In genomic region chr4:116174466-116175116, GRCm38 (mm10) we compare ENCODE assay signal across 9 mouse cellular contexts. TPM values are rescaled to one million over a fixed set of nuclear protein-coding genes. Genes with fewer than 3 reads are reported as not detected.
DNase-seq lines count a peak whose midpoint lies in the region; ATAC-seq and TF ChIP-seq lines count a peak whose summit lies in the region.
"Had no signal": no experiment of that assay in that cellular context is flagged by ENCODE, and none has a peak within 500 bp of the region (broad histone marks: within the 10 kb centered on the region; RNA-seq: fewer than 3 reads in every experiment).

No protein-coding gene starts in this region.

- H3K4me1 ChIP-seq in megakaryocyte, embryonic 14.5 days: peaks cover 48% of the 10 kb centered on the region
- H3K4me1 ChIP-seq in kidney, adult 2 months (ENCODE audit: control insufficient read depth, insufficient read depth, low read length): peaks cover 15% of the 10 kb centered on the region

- peak overlapping the region; percentile 92 for H3K27ac ChIP-seq in kidney, adult 2 months (ENCODE audit: insufficient read depth, low read depth, low read length)
- H3K27ac ChIP-seq: midbrain, embryonic 15.5 days had no signal

- intact Hi-C loops in left cerebral cortex, postnatal 14 days (cut with DNase I): loop anchor here (5.0 kb wide), 1 partner anchor 48 kb away; the partner anchor contains the start of gene Pik3r3

- no peak for TF ChIP-seq CTCF in kidney, adult 2 months (conservative IDR thresholded peaks at IDR 0.05; ENCODE audit: insufficient read depth, insufficient read length, low read depth, low read length)

- no peaks in the 10 kb centered on the region for H3K9me3 ChIP-seq in megakaryocyte, embryonic 14.5 days
- H3K9me3 ChIP-seq: midbrain, embryonic 15.5 days had no signal

- H3K36me3 ChIP-seq in megakaryocyte, embryonic 14.5 days (replicated peaks; ENCODE audit: low read length): no peaks in the 10 kb centered on the region
- no peaks in the 10 kb centered on the region for H3K36me3 ChIP-seq in kidney, adult 2 months (ENCODE audit: control insufficient read depth, insufficient read depth, low read length)
- H3K36me3 ChIP-seq: midbrain, embryonic 15.5 days had no signal

- no peak for ATAC-seq in megakaryocyte, adult 5-6 weeks (ENCODE audit: poor library complexity, severe bottlenecking)

- H3K27me3 ChIP-seq in megakaryocyte, embryonic 14.5 days (replicated peaks): peaks cover 24% of the 10 kb centered on the region
- H3K27me3 ChIP-seq in kidney, adult 2 months (replicated peaks; ENCODE audit: control insufficient read depth, insufficient read depth, low read length): no peaks in the 10 kb centered on the region
- H3K27me3 ChIP-seq: midbrain, embryonic 15.5 days had no signal

- peak; percentile 48 to 52 for DNase-seq in cerebellum, postnatal 10 days
- DNase-seq in kidney, adult 2 months: peak; percentile 84
- DNase-seq in retina, embryonic 14.5 days (ENCODE audit: low spot score): peak; percentile 57
- no peak for DNase-seq in right cerebral cortex, adult 18-20 months
- DNase-seq in left cerebral cortex, postnatal 14 days (ENCODE audit: low spot score in 2 of 2): no peak
- no peak for DNase-seq in testis, postnatal 10 days (ENCODE audit: low spot score)

- TF ChIP-seq POLR2A in kidney, adult 2 months (IDR thresholded peaks at IDR 0.05; ENCODE audit: low read depth, low read length): no peak

- WGBS in kidney, adult 2 months: 46% methylated on average over 6 of the region's 6 CpGs

- peak overlapping the region; percentile 4 for H3K4me3 ChIP-seq in megakaryocyte, embryonic 14.5 days (replicated peaks)
- H3K4me3 ChIP-seq in kidney, adult 2 months (ENCODE audit: insufficient read depth, low read depth, low read length): no peak overlapping the region
- H3K4me3 ChIP-seq: midbrain, embryonic 15.5 days had no signal

RNA-seq across cellular contexts. Expression of gene Gm49337, which starts 1.4 kb away (rescaled TPM):
- polyA plus RNA-seq in megakaryocyte, embryonic 14.5 days (2012; ENCODE audit: insufficient read depth, low replicate concordance): not detected in 2 replicates
- not detected in 2 replicates for total RNA-seq in megakaryocyte, adult 5-6 weeks (2015)
- total RNA-seq in megakaryocyte, adult 5-6 weeks (2017): 0.48 TPM in 1 of 2 replicates, not detected in the other
- not detected in 2 replicates for polyA plus RNA-seq in kidney, adult 2 months (2012; rRNA removed)
- 1 to 10 TPM in 1 of 2 experiments, not detected in 1; 2.0 TPM for total RNA-seq in left cerebral cortex, postnatal 14 days (2021)
- polyA plus RNA-seq: midbrain, embryonic 15.5 days had no signal

RNA-seq across cellular contexts. Expression of gene 1700042G07Rik, which starts 1.4 kb away (rescaled TPM):
- polyA plus RNA-seq in megakaryocyte, embryonic 14.5 days (2012; ENCODE audit: insufficient read depth, low replicate concordance): not detected in 2 replicates
- total RNA-seq in megakaryocyte, adult 5-6 weeks (2015): not detected in 2 replicates
- total RNA-seq in megakaryocyte, adult 5-6 weeks (2017): not detected in 2 replicates
- polyA plus RNA-seq in kidney, adult 2 months (2012; rRNA removed): not detected in 2 replicates
- not detected for total RNA-seq in left cerebral cortex, postnatal 14 days (2021)
- polyA plus RNA-seq: midbrain, embryonic 15.5 days had no signal

RNA-seq across cellular contexts. Expression of gene Tspan1, which starts 7.2 kb away (rescaled TPM):
- polyA plus RNA-seq in megakaryocyte, embryonic 14.5 days (2012; ENCODE audit: insufficient read depth, low replicate concordance): not detected in 2 replicates
- total RNA-seq in megakaryocyte, adult 5-6 weeks (2015): not detected in 2 replicates
- not detected in 2 replicates for total RNA-seq in megakaryocyte, adult 5-6 weeks (2017)
- polyA plus RNA-seq in kidney, adult 2 months (2012; rRNA removed): 44.0 TPM in 2 replicates
- under 1 TPM in 1 of 2 experiments, not detected in 1; 0.47 TPM for total RNA-seq in left cerebral cortex, postnatal 14 days (2021)

RNA-seq across cellular contexts. Expression of gene Lurap1, which starts 23.5 kb away (rescaled TPM):
- 0.93 TPM in 1 of 2 replicates, not detected in the other for polyA plus RNA-seq in megakaryocyte, embryonic 14.5 days (2012; ENCODE audit: insufficient read depth, low replicate concordance)
- not detected in 2 replicates for total RNA-seq in megakaryocyte, adult 5-6 weeks (2015)
- total RNA-seq in megakaryocyte, adult 5-6 weeks (2017): not detected in 2 replicates
- polyA plus RNA-seq in kidney, adult 2 months (2012; rRNA removed): 6.3 and 6.5 TPM in 2 replicates
- total RNA-seq in left cerebral cortex, postnatal 14 days (2021): 10 to 100 TPM; 23.3 to 29.5 TPM

RNA-seq across cellular contexts. Expression of gene Pik3r3, which starts 46.8 kb away (rescaled TPM):
- polyA plus RNA-seq in megakaryocyte, embryonic 14.5 days (2012; ENCODE audit: insufficient read depth, low replicate concordance): 1.2 TPM in 1 of 2 replicates, not detected in the other
- 0.31 and 0.41 TPM in 2 replicates for total RNA-seq in megakaryocyte, adult 5-6 weeks (2015)
- total RNA-seq in megakaryocyte, adult 5-6 weeks (2017): 0.24 and 1.1 TPM in 2 replicates
- 14.6 and 20.8 TPM in 2 replicates for polyA plus RNA-seq in kidney, adult 2 months (2012; rRNA removed)
- 10 to 100 TPM; 39.6 to 46.0 TPM for total RNA-seq in left cerebral cortex, postnatal 14 days (2021)

Comparison
In these comparisons a context has a peak if more than half of its experiments do, and no peak if none do; other contexts are left out.
1. DNase-seq: peak in cerebellum, postnatal 10 days (2 of 2), kidney, adult 2 months (single experiment) and retina, embryonic 14.5 days (single experiment); none in right cerebral cortex, adult 18-20 months (single experiment), left cerebral cortex, postnatal 14 days (0 of 2) and testis, postnatal 10 days (single experiment).